Mouse (Mus musculus) liver, embryonic 14.5 days (tissue): Measurements from ENCODE around the gene Fbxl12. TPM values are rescaled to one million over a fixed set of nuclear protein-coding genes. Genes with fewer than 3 reads are reported as not detected.
A peak's percentile ranks its signal among the peaks of the same experiment; 100 is the strongest.

ENCODE experiments used
- ATAC-seq: fragments of 200-750 bp; cut with Nextera tagmentation; 2 replicates; pipeline ENCODE4 v1.8.0; 2017; ENCODE audit warnings: moderate number of reproducible peaks, mild to moderate bottlenecking, moderate library complexity; ENCODE audit not compliant: insufficient read depth
- DNase-seq, 3 experiments: peaks; one replicate each; pipeline ENCODE4 v3.0.0-alpha.2; 2012 to 2013; ENCODE audit warnings: low read depth in 3 of 3, low spot score in 3 of 3
- H3K27ac ChIP-seq: fragments of 300-500 bp; sonication (generic); 2 replicates; pipeline ENCODE4 v1.5.1; 2014; ENCODE audit warnings: moderate library complexity, mild to moderate bottlenecking, control low read depth, inconsistent platforms
- H3K27me3 ChIP-seq: fragments of 300-500 bp; sonication (generic); 2 replicates; pipeline ENCODE4 v1.6.1; 2014; ENCODE audit warnings: mild to moderate bottlenecking, low read length, moderate library complexity; ENCODE audit not compliant: control insufficient read depth, insufficient read depth
- H3K36me3 ChIP-seq: fragments of 300-500 bp; sonication (generic); replicated peaks from 2 replicates; pipeline ENCODE4 v1.6.1; 2014; ENCODE audit warnings: low read depth; ENCODE audit not compliant: control insufficient read depth, insufficient read depth
- H3K4me1 ChIP-seq, 2 experiments: fragments of 200-500 bp in 1 of 2; fragments of 300-500 bp in 1 of 2; sonication (generic) in 1 of 2; replicated peaks; 2 replicates each; pipeline ENCODE4 v1.6.1; 2012 to 2014; ENCODE audit warnings: antibody characterized with exemption in 1 of 2, inconsistent platforms in 1 of 2, low read length in 1 of 2; ENCODE audit not compliant: control insufficient read depth in 2 of 2, insufficient read depth in 2 of 2
- H3K4me2 ChIP-seq: fragments of 300-500 bp; sonication (generic); 2 replicates; pipeline ENCODE4 v1.6.1; 2014; ENCODE audit warnings: low read depth, mild to moderate bottlenecking, control low read depth, moderate library complexity
- H3K4me3 ChIP-seq, 2 experiments: fragments of 200-500 bp in 1 of 2; fragments of 300-500 bp in 1 of 2; sonication (generic) in 1 of 2; 2 replicates each; pipeline ENCODE4 v1.5.1; 2012 to 2014; ENCODE audit warnings: low read depth in 2 of 2, low read length in 2 of 2, mild to moderate bottlenecking in 2 of 2, control low read depth in 1 of 2, inconsistent platforms in 1 of 2, moderate library complexity in 1 of 2; ENCODE audit not compliant: insufficient read depth in 1 of 2
- H3K9ac ChIP-seq: fragments of 300-500 bp; sonication (generic); replicated peaks from 2 replicates; pipeline ENCODE4 v1.6.1; 2014; ENCODE audit warnings: mild to moderate bottlenecking, control low read depth, moderate library complexity
- H3K9me3 ChIP-seq: fragments of 300-500 bp; sonication (generic); 2 replicates; pipeline ENCODE4 v1.6.1; 2016; ENCODE audit warnings: low read length, mixed read lengths; ENCODE audit not compliant: control insufficient read depth
- CTCF ChIP-seq: IDR thresholded peaks from 2 replicates; pipeline ENCODE4 v1.5.1; 2016; ENCODE audit warnings: antibody characterized with exemption, low read depth, control low read depth
- EP300 ChIP-seq: IDR thresholded peaks from 2 replicates; pipeline ENCODE4 v1.6.1; 2016; ENCODE audit warnings: antibody characterized with exemption, low read depth
- WGBS: fragments of 180-500 bp; shearing (Covaris S2); extraction: QIAGEN DNeasy Blood & Tissue Kit; methylation state at CpG from one replicate; pipeline ENCODE4 v1.1.7; 2014; ENCODE audit not compliant: insufficient replicate concordance; 5-methylcytosine and 5-hydroxymethylcytosine counted together
- polyA plus RNA-seq, 2 experiments: library from polyadenylated mRNA; depleted of rRNA in 1 of 2; stranded (reverse) in 1 of 2; unstranded in 1 of 2; fragments of >200 nt; fragmentation: Nextera tagmentation in 1 of 2; extraction: Ambion mirVana in 1 of 2; gene quantifications; 2 replicates each; pipeline versions ENCODE4 v1.2.1 to v1.2.3; 2012 to 2014

Gene Fbxl12
- polyA plus RNA-seq, 2 experiments: 2.6 to 7.0 TPM

DNA sequence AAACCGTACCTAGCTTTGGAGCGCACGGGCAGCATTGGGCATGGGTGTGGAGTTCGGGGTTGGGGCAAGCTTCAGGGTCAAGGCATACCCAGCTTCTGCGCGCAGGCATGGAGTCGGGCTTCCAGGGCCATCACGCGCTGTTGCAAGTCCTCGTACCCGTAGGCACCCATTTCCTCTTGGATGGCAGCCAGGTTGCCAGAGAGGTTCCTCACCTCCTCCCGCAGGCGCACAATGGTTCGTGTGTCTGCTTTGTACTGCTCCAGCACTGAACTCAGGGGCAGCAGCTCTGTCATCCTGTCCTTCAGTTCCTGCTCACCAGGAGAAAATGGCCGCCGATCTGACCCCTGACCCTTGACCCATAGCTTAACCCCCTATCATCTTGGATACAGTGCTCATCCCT is 27.5 kb upstream of the Fbxl12 start:
- H3K9me3 ChIP-seq: no peaks in the 10 kb centered on the region
- WGBS: 78% methylated on average over 16 of the region's 16 CpGs
- no peaks in the 10 kb centered on the region for H3K4me1 ChIP-seq
- H3K27me3 ChIP-seq: no peaks in the 10 kb centered on the region
- H3K4me3 ChIP-seq: no peak overlapping the region
- H3K27ac ChIP-seq: no peak overlapping the region
- no peak for ATAC-seq
- no peaks in the 10 kb centered on the region for H3K36me3 ChIP-seq
- DNase-seq: no peak
- no peak overlapping the region for H3K4me2 ChIP-seq
- no peak for TF ChIP-seq EP300
- no peak for TF ChIP-seq CTCF
- H3K9ac ChIP-seq: no peak overlapping the region

DNA sequence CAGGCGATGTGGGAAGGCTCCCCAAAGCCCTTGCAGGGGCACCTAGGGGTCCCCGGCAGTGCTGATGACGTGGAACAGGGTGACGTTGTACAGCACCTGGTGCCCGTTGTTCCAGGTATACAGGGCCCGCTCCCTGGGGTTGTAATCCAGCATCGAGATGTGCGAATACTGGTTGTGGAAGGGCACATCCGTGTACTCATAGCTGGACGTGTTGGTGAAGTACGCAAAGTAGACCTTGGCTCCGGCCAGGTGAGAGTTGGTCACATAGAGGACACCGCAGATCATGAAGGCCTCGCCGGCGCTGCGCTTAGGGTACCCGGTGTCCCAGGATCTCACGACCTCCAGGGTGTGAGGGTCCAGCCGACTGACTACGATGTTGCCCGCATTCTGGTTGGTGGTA is 23.5 kb upstream of the Fbxl12 start:
- peaks cover 4 to 8% of the 10 kb centered on the region in 2 experiments for H3K4me1 ChIP-seq
- H3K9ac ChIP-seq: no peak overlapping the region
- H3K4me3 ChIP-seq: no peak overlapping the region
- H3K4me2 ChIP-seq: no peak overlapping the region
- TF ChIP-seq EP300: no peak
- no peak for TF ChIP-seq CTCF
- peaks cover 12% of the 10 kb centered on the region for H3K36me3 ChIP-seq
- no peak for ATAC-seq
- H3K27ac ChIP-seq: no peak overlapping the region
- DNase-seq: no peak
- H3K27me3 ChIP-seq: no peaks in the 10 kb centered on the region
- no peaks in the 10 kb centered on the region for H3K9me3 ChIP-seq
- 85% methylated on average over 22 of the region's 22 CpGs for WGBS

DNA sequence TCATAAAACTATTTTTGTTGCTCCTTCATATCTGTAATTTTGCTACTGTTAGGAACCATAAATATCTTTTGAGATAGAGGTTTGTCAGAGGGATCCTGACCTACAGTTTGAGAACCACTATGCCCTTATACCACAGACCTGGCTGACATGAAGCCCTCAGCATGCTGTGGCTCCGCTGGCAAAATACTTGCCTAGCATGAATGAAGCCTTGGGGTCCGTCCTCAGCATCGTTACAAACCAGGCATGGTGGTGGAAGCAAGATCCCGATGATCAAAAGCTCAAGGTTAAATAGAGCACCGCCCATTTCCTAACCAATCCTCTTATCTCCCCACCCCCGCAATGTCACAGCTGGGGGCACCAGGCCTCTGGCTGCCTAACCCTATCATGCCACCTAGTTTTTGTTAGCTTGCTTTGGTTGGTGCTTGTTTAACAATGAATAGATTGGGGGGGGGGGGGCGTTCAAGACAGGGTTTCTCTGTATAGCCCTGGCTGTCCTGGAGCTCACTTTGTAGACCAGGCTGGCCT is 22.0 kb upstream of the Fbxl12 start:
- DNase-seq (no peak), ATAC-seq (peak; percentile 50; the same call in 1 of the 2 replicates)
- WGBS: 7% methylated on average over 7 of the region's 7 CpGs
- H3K27me3 ChIP-seq: no peaks in the 10 kb centered on the region
- H3K9ac ChIP-seq: no peak overlapping the region; the same call in 1 of the 2 replicates
- H3K4me2 ChIP-seq: no peak overlapping the region
- H3K36me3 ChIP-seq: peaks cover 20% of the 10 kb centered on the region
- H3K4me3 ChIP-seq: no peak overlapping the region
- no peak for TF ChIP-seq EP300
- H3K9me3 ChIP-seq: no peaks in the 10 kb centered on the region
- no peak overlapping the region for H3K27ac ChIP-seq
- H3K4me1 ChIP-seq: peaks cover 4 to 8% of the 10 kb centered on the region in 2 experiments

DNA sequence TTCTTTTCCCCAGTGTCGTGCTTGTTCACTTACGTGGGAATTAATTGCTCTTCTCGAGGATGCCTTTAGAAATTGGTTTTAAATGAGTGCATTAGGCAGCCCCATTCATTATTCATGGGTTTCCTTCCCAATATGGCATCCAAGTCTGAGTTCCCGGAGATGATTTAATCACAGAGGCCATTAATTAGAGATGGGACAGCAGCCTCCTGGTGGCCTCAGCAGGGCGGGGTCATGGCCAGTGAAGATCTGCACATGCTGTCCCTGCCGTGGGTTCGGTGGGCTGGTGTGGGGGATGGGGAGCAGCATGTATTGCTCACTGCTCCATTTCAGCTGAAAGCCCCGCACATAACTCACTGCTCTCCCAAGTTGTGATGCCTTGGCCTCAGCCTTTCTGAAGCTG is 21.4 kb upstream of the Fbxl12 start:
- 32% methylated on average over 8 of the region's 8 CpGs for WGBS

DNA sequence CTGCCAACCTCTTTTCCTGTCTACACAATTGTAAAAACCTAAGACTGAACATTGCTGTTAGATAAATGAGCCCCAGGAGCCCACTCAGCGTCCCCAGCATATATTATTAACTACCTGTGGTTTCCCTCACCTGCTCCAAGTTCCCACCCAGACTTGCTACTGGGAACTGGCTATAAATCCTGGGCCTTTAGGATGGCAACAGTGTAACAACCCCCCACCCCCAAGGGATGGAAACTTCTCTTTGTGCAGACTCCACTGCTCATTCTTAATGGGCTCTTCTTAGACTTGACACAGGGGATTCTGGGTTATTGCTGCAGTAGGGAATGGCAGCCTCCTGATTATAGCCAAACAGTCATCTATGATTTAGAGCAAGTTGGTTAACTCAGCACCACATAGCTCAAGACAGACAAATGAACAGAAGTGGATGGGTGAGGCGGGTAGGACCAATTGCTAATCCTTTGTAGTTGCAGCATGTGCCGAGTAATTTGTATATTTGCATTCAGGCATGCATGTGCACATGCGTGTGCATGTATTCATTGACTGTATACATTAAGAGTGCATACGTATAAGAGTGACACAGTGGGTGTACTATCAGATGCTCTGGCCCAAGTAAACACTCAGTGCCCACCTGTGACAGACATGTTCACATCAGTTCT is 20.5 kb upstream of the Fbxl12 start:
- Histone ChIP-seq H3K27me3 (no peaks in the 10 kb centered on the region), H3K4me2 (no peak overlapping the region), H3K9ac (no peak overlapping the region), H3K4me1 (peaks cover 4 to 8% of the 10 kb centered on the region in 2 experiments), H3K4me3 (no peak overlapping the region), H3K9me3 (no peaks in the 10 kb centered on the region), H3K27ac (no peak overlapping the region), H3K36me3 (peaks cover 20% of the 10 kb centered on the region)
- WGBS: 71% methylated on average over 5 of the region's 5 CpGs
- TF ChIP-seq CTCF (no peak), EP300 (no peak)
- no peak for ATAC-seq
- DNase-seq: no peak

More for the DNA sequence above, 21.4 kb upstream of the Fbxl12 start:
- Histone ChIP-seq H3K27me3 (no peaks in the 10 kb centered on the region), H3K4me1 (peaks cover 4 to 8% of the 10 kb centered on the region in 2 experiments), H3K4me3 (no peak overlapping the region), H3K9me3 (no peaks in the 10 kb centered on the region), H3K36me3 (peaks cover 20% of the 10 kb centered on the region), H3K4me2 (no peak overlapping the region), H3K27ac (no peak overlapping the region), H3K9ac (no peak overlapping the region)
- ATAC-seq: no peak
- no peak for TF ChIP-seq CTCF
- TF ChIP-seq EP300: no peak
- DNase-seq: no peak
